Mouse (Mus musculus) thymus, adult 2 months (tissue): Measurements from ENCODE around the gene Acly.

ENCODE experiments used
- CTCF ChIP-seq: fragments of 200-500 bp; IDR thresholded peaks from 2 replicates; pipeline ENCODE4 v1.5.1; 2012; ENCODE audit warnings: mild to moderate bottlenecking, control low read depth, low read length, moderate library complexity, borderline replicate concordance; ENCODE audit not compliant: control insufficient read depth, poor library complexity, insufficient read depth; ENCODE audit errors: extremely low read depth
- POLR2A ChIP-seq: fragments of 200-500 bp; IDR thresholded peaks from 2 replicates; pipeline ENCODE4 v1.6.1; 2012; ENCODE audit warnings: mild to moderate bottlenecking, low read length, control low read depth, moderate library complexity; ENCODE audit not compliant: control insufficient read depth, poor library complexity, insufficient read depth; ENCODE audit errors: extremely low read depth

- no peak for TF ChIP-seq POLR2A
- TF ChIP-seq CTCF, result no peak
These were observed 13.2 kb upstream of the Acly start for GRCm38 (mm10) chr11:100540966-100541365.
